ENCODE assay signal across 22 mouse cellular contexts in genomic region chr9:37896661-37897060, GRCm38 (mm10). TPM values are rescaled to one million over a fixed set of nuclear protein-coding genes. Genes with fewer than 3 reads are reported as not detected.
"Had no signal": no experiment of that assay in that cellular context is flagged by ENCODE, and none has a peak within 500 bp of the region (broad histone marks: within the 10 kb centered on the region; RNA-seq: fewer than 3 reads in every experiment).

Gene Olfr145, plus strand, starts transcription at chr9:37896724.

- H3K36me3 ChIP-seq: limb, embryonic 12.5 days; liver, embryonic 13.5 days; lung, embryonic 15.5 days; midbrain, embryonic 13.5 days had no signal

- H3K4me2 ChIP-seq: limb, embryonic 12.5 days; liver, embryonic 13.5 days; lung, embryonic 15.5 days; midbrain, embryonic 13.5 days had no signal

- DNase-seq: kidney, postnatal 10 days; kidney, postnatal 4 days; liver; liver, embryonic 13.5 days; liver, postnatal 0 days; lung, postnatal 14 days; retina, postnatal 1 day; right cerebral cortex, postnatal 25 days; thymus, adult 2 months; thymus, postnatal 25 days had no signal

- H3K4me3 ChIP-seq: layer of hippocampus, adult 2 months; limb, embryonic 12.5 days; liver, embryonic 13.5 days; lung, embryonic 15.5 days; midbrain, embryonic 13.5 days; myocyte had no signal

- H3K4me1 ChIP-seq: limb, embryonic 12.5 days; liver, embryonic 13.5 days; lung, embryonic 15.5 days; midbrain, embryonic 13.5 days had no signal

- H3K27ac ChIP-seq: layer of hippocampus, adult 2 months; limb, embryonic 12.5 days; liver, embryonic 13.5 days; lung, embryonic 15.5 days; midbrain, embryonic 13.5 days; stomach, postnatal 0 days had no signal

- H3K9me3 ChIP-seq: limb, embryonic 12.5 days; liver, embryonic 13.5 days; lung, embryonic 15.5 days; midbrain, embryonic 13.5 days had no signal

- ATAC-seq: liver, postnatal 0 days; midbrain, embryonic 13.5 days had no signal

- H3K9ac ChIP-seq: limb, embryonic 12.5 days; liver, embryonic 13.5 days; liver, postnatal 0 days; lung, embryonic 15.5 days; midbrain, embryonic 13.5 days had no signal

- H3K27me3 ChIP-seq: limb, embryonic 12.5 days; liver, embryonic 13.5 days; lung, embryonic 15.5 days; midbrain, embryonic 13.5 days had no signal

RNA-seq across cellular contexts. Expression of gene Olfr145, which starts in this region (rescaled TPM):
- total RNA-seq: layer of hippocampus, adult 2 months; layer of hippocampus, postnatal 10 days; megakaryocyte-erythroid progenitor cell, adult 5-6 weeks had no signal
- polyA plus RNA-seq: kidney, embryonic 14.5 days; limb, embryonic 12.5 days; liver, embryonic 13.5 days; liver, postnatal 0 days; lung, embryonic 15.5 days; midbrain, embryonic 13.5 days; myocyte; neural tube, embryonic 11.5 days; small intestine, adult 2 months; stomach, postnatal 0 days; thymus, adult 2 months; urinary bladder, adult 2 months had no signal
